Mouse (Mus musculus): Measurements from ENCODE around the gene Krtap5-5. TPM values are rescaled to one million over a fixed set of nuclear protein-coding genes. Genes with fewer than 3 reads are reported as not detected.

The Krtap5-5 gene
- polyA plus RNA-seq, 1 experiment: 0.17 TPM

DNA sequence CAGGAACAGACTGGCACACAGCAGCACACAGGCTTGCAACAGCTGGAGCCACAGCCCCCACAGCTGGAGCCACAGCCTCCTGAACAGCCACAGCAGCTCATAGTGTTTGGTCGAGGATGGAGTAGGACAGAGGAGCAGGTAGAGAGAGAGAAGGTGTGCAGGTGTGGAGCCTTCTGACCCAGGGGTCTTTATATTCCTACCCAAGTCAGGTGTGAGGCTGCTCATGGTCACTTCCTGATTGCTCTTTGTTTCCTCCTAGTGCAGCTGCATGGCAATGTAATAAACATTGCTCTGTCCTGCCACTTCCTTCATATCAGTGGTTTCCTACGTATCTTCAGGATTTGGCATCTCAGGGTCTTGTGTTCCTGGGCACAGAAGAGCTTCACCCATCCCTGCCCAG is 39.5 kb downstream of the Krtap5-5 start, which contains the start of gene Gm10153:
TSS of gene Gm10153 (minus strand) at position 101 of the 400 bp plus-strand sequence.
- no peak within 1 kb of the TSS for H3K4me3 ChIP-seq (ENCODE audit: control insufficient read depth, low read depth, low read length)
- H3K27ac ChIP-seq (ENCODE audit: control insufficient read depth, insufficient read depth, low read depth, low read length): no peak within 1 kb of the TSS
- TF ChIP-seq POLR2A (IDR thresholded peaks at IDR 0.05; ENCODE audit: control insufficient read depth, low read depth, low read length) (no peak), CTCF (IDR thresholded peaks at IDR 0.05; ENCODE audit: control insufficient read depth, insufficient read depth, insufficient replicate concordance, low read depth, low read length) (no peak)
- no peaks in the 10 kb centered on the region for H3K4me1 ChIP-seq (ENCODE audit: control insufficient read depth, insufficient read depth, low read length)
- H3K36me3 ChIP-seq (ENCODE audit: control insufficient read depth, insufficient read depth, low read length): no peaks in the 10 kb centered on the region
- no peaks in the 10 kb centered on the region for H3K27me3 ChIP-seq (ENCODE audit: control insufficient read depth, insufficient read depth, low read length)

DNA sequence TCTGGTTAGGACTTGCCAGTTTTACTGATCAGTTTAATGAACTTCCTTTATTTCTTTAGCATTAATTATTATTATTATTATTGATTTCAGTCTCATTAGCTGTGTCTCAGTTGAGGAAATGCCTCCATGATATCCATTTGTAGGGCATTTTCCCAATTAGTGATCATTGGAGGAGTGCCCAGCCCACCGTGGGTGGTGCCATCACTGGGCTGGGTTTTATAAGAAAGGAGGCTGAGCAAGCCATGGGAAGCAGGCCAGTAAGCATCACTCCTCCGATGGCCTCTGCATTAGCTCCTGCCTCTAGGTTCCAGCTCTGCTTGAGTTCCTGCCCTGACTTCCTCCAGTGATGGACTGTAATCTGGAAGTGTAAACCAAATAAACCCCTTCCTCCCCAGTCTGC is 41.6 kb downstream of the Krtap5-5 start:
- no peaks in the 10 kb centered on the region for H3K4me1 ChIP-seq (ENCODE audit: control insufficient read depth, insufficient read depth, low read length)
- H3K27ac ChIP-seq (ENCODE audit: control insufficient read depth, insufficient read depth, low read depth, low read length): no peak overlapping the region
- H3K27me3 ChIP-seq (ENCODE audit: control insufficient read depth, insufficient read depth, low read length): no peaks in the 10 kb centered on the region
- TF ChIP-seq POLR2A (IDR thresholded peaks at IDR 0.05; ENCODE audit: control insufficient read depth, low read depth, low read length): no peak
- TF ChIP-seq CTCF (IDR thresholded peaks at IDR 0.05; ENCODE audit: control insufficient read depth, insufficient read depth, insufficient replicate concordance, low read depth, low read length): no peak
- no peaks in the 10 kb centered on the region for H3K36me3 ChIP-seq (ENCODE audit: control insufficient read depth, insufficient read depth, low read length)
- H3K4me3 ChIP-seq (ENCODE audit: control insufficient read depth, low read depth, low read length): no peak overlapping the region

DNA sequence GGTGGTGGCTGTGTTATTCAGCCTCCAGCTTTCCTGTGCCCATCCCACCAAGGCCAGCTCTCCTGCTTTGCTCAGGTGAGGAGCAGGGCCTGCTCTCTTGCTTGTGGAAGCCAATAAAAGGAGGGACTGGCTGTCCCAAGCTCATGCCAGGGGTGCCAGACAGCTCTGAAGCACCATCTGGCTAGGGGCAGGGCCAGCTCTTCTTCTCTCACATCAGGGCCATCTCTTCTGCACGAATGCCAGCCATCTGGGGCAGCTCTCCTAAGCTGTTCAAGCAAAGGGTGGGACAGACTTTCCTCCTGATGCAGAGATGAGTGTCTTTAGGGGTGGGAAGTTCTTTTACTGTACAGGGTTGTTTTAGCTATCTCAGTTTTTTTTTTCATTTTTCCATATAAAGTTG is 48.8 kb downstream of the Krtap5-5 start:
- H3K27me3 ChIP-seq (ENCODE audit: control insufficient read depth, insufficient read depth, low read length): no peaks in the 10 kb centered on the region
- no peak overlapping the region for H3K4me3 ChIP-seq (ENCODE audit: control insufficient read depth, low read depth, low read length)
- no peak for TF ChIP-seq CTCF (IDR thresholded peaks at IDR 0.05; ENCODE audit: control insufficient read depth, insufficient read depth, insufficient replicate concordance, low read depth, low read length)
- no peak for TF ChIP-seq POLR2A (IDR thresholded peaks at IDR 0.05; ENCODE audit: control insufficient read depth, low read depth, low read length)
- H3K27ac ChIP-seq (ENCODE audit: control insufficient read depth, insufficient read depth, low read depth, low read length): no peak overlapping the region
- no peaks in the 10 kb centered on the region for H3K36me3 ChIP-seq (ENCODE audit: control insufficient read depth, insufficient read depth, low read length)
- H3K4me1 ChIP-seq (ENCODE audit: control insufficient read depth, insufficient read depth, low read length): no peaks in the 10 kb centered on the region

Other genes with a start within 250 kb of the Krtap5-5 start
- gene Mob2, start 168.9 kb downstream of the Krtap5-5 start, polyA plus RNA-seq (2012; rRNA removed): 19.4 and 21.3 TPM in 2 replicates
- gene Dusp8, start 134.1 kb downstream of the Krtap5-5 start, polyA plus RNA-seq (2012; rRNA removed): 0.48 and 0.94 TPM in 2 replicates
- gene Gm45618, start 109.2 kb downstream of the Krtap5-5 start, polyA plus RNA-seq (2012; rRNA removed): not detected in 2 replicates
- gene Gm39115, start 93.9 kb downstream of the Krtap5-5 start, polyA plus RNA-seq (2012; rRNA removed): not detected in 2 replicates
- gene Gm45337, start 85.4 kb downstream of the Krtap5-5 start, polyA plus RNA-seq (2012; rRNA removed): not detected in 2 replicates
- gene Gm29735, start 72.9 kb downstream of the Krtap5-5 start, polyA plus RNA-seq (2012; rRNA removed): not detected in 2 replicates
- gene Gm4553, start 64.2 kb downstream of the Krtap5-5 start, polyA plus RNA-seq (2012; rRNA removed): not detected in 2 replicates
- not detected in 2 replicates for gene Krtap5-2, start 54.0 kb downstream of the Krtap5-5 start, polyA plus RNA-seq (2012; rRNA removed)
- gene Gm10153, start 39.6 kb downstream of the Krtap5-5 start, polyA plus RNA-seq (2012; rRNA removed): not detected in 2 replicates
- not detected in 2 replicates for gene Krtap5-3, start 28.6 kb downstream of the Krtap5-5 start, polyA plus RNA-seq (2012; rRNA removed)
- not detected in 2 replicates for gene Gm7579, start 18.1 kb downstream of the Krtap5-5 start, polyA plus RNA-seq (2012; rRNA removed)
- not detected in 2 replicates for gene Gm40460, start 11.1 kb upstream of the Krtap5-5 start, polyA plus RNA-seq (2012; rRNA removed)
- gene Gm2431, start 28.4 kb upstream of the Krtap5-5 start, polyA plus RNA-seq (2012; rRNA removed): not detected in 2 replicates
- gene Gm4559, start 44.4 kb upstream of the Krtap5-5 start, polyA plus RNA-seq (2012; rRNA removed): not detected in 2 replicates
- gene Krtap5-1, start 67.1 kb upstream of the Krtap5-5 start, polyA plus RNA-seq (2012; rRNA removed): not detected in 2 replicates
- gene Krtap5-4, start 73.6 kb upstream of the Krtap5-5 start, polyA plus RNA-seq (2012; rRNA removed): not detected in 2 replicates
- 0.20 TPM in 1 of 2 replicates, not detected in the other for gene Ifitm10, start 143.8 kb upstream of the Krtap5-5 start, polyA plus RNA-seq (2012; rRNA removed)
- gene Gm49369, start 152.7 kb upstream of the Krtap5-5 start, polyA plus RNA-seq (2012; rRNA removed): not detected in 2 replicates
- 75.7 and 78.7 TPM in 2 replicates for gene Ctsd, start 158.1 kb upstream of the Krtap5-5 start, polyA plus RNA-seq (2012; rRNA removed)
- 0.28 and 1.2 TPM in 2 replicates for gene Syt8, start 204.9 kb upstream of the Krtap5-5 start, polyA plus RNA-seq (2012; rRNA removed)
- gene Tnni2, start 211.8 kb upstream of the Krtap5-5 start, polyA plus RNA-seq (2012; rRNA removed): 0.31 TPM in 1 of 2 replicates, not detected in the other
- 2.4 and 5.9 TPM in 2 replicates for gene Lsp1, start 230.8 kb upstream of the Krtap5-5 start, polyA plus RNA-seq (2012; rRNA removed)